Mouse (Mus musculus): Measurements from ENCODE around the gene Thap11.

Gene Thap11

GRCm38 (mm10) chr8:105852146-105852729, 2.7 kb upstream of the Thap11 start:
- DNase-seq = peak; percentile 62

GRCm38 (mm10) chr8:105853178-105853577, 1.8 kb upstream of the Thap11 start, which contains the start of gene Cenpt:
TSS of gene Cenpt (minus strand) at chr8:105853278.
- peak; percentile 60 for DNase-seq

- DNase-seq = peak; percentile 72
These were observed 629 bp upstream of the Thap11 start for GRCm38 (mm10) chr8:105854303-105854702.

DNA sequence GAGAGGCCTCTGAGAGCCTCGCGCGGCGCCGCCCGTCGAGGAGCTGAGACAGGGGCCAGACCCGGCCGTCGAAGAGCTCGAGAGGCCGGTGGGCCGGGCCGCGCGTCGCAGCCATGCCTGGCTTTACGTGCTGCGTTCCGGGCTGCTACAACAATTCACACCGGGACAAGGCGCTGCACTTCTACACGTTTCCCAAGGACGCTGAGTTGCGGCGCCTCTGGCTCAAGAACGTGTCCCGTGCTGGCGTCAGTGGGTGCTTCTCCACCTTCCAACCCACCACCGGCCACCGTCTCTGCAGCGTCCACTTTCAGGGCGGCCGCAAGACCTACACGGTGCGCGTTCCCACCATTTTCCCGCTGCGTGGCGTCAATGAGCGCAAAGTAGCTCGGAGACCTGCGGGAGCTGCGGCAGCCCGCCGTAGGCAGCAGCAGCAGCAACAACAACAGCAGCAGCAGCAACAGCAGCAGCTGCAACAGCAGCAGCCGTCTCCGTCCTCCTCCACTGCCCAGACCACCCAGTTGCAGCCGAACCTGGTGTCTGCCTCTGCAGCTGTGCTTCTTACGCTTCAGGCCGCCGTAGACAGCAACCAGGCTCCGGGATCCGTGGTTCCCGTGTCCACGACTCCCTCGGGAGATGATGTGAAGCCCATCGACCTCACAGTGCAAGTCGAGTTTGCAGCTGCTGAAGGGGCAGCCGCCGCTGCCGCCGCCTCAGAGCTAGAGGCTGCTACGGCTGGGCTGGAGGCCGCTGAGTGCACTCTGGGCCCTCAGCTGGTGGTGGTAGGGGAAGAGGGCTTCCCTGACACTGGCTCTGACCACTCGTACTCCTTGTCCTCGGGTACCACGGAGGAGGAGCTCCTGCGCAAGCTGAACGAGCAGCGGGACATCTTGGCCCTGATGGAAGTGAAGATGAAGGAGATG, 576 bp downstream of the Thap11 start:
- peak; percentile 63 for DNase-seq

- peak; percentile 44 for DNase-seq
These were observed 1.4 kb downstream of the Thap11 start for GRCm38 (mm10) chr8:105856168-105856835.

GRCm38 (mm10) chr8:105858495-105858894, 3.6 kb downstream of the Thap11 start:
- DNase-seq = no peak

DNA sequence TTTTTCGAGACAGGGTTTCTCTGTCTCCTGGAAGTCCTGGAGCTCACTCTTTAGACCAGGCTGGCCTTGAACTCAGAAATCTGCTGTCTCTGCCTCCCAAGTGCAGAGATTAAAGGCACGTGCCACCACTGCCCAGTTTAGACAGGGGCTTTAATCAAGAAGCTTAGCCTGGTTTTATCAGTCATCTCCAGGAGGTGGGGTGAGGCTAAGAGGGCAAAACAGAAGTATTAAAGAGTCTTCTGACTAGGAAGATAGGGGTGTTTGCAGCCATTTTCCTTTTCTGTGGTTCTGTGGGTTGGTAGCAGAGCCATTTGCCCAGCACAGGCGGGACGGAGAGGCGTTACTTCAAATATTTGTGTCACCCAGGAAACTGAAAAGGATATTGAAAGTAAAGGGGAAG, 4.4 kb downstream of the Thap11 start:
- peak; percentile 36 for DNase-seq

- DNase-seq = peak; percentile 97
These were observed 5.4 kb downstream of the Thap11 start, which contains the start of gene Nutf2 for GRCm38 (mm10) chr8:105860143-105860981. TSS of gene Nutf2 (plus strand) at chr8:105860580.

DNA sequence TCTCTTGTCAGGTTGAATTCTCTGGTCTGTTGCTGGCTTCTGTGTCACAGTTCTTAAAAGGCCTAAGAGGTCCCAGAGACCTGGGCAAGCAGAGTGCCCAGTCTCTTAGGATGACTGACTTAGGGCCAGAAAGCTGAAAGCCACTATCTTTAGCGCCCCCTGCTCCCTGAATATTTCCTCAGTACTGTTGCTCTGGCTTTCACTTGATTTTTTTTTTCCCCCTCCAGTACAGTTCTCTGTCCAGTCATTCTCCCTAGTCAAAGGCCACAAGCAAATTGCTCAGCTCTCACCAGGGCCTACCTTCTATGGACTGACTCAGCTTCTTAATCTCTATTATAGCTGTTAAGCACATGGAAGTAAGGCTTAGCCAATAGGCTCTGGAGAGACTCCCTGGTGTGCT, 7.0 kb downstream of the Thap11 start:
- DNase-seq = no peak

GRCm38 (mm10) chr8:105866364-105867029, 11.6 kb downstream of the Thap11 start:
- no peak for DNase-seq

DNA sequence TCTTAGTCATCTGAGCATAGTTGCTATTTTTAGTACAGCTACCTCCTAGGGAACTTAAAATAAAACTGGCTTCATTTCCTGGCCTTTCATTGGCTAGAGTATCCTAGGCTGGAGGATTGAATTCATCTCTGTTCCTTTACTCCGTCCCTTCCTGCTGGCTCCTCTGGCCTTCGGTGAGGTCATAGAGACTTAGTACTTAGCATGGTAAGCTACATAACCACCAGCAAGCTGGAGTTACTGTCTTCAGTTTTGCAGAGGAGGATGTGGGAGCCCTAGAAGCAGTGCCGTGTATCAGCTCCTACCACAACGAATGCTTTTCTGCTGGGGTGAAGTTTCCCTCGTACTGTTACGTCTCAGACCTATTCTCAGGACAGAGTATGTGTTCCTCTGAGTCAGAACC, 19.4 kb downstream of the Thap11 start:
- peak; percentile 77 for DNase-seq

- peak; percentile 85 for DNase-seq
These were observed 26.0 kb downstream of the Thap11 start, which contains the start of gene Edc4 for GRCm38 (mm10) chr8:105880754-105881520. TSS of gene Edc4 (plus strand) at chr8:105880881.

DNA sequence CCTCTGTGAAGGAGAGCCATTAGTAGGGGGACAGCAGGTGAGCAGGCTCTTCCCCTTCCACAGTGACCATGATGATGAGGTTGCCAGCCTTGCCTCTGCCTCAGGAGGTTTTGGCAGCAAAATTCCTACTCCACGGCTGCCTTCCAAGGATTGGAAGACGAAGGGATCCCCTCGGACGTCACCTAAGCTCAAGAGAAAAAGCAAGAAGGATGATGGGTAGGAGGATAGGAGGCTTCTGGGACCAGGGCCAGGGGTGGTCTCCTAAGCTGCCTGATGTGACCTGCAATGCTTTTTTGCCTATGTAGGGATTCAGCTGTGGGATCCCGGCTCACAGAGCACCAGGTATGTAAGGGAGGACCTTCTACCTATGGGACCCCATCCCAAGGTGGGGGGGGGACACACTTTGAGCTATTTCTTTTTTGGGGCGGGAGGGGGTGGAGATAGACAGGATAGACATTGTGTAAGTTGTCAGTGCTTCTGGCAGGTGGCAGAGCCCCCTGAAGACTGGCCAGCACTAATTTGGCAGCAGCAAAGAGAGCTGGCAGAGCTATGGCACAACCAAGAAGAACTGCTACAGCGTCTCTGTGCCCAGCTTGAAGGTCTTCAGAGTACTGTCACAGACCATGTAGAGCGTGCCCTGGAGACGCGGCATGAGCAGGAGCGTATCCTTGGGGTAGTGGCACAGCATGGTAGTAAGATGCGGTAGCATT, 35.0 kb downstream of the Thap11 start:
- no peak for DNase-seq

GRCm38 (mm10) chr8:105890870-105891269, 35.9 kb downstream of the Thap11 start:
- no peak for DNase-seq

- no peak for DNase-seq
These were observed 37.5 kb downstream of the Thap11 start for GRCm38 (mm10) chr8:105892432-105892831.

GRCm38 (mm10) chr8:105893339-105893738, 38.4 kb downstream of the Thap11 start, which contains the start of gene Nrn1l:
TSS of gene Nrn1l (plus strand) at chr8:105893567.
- peak; percentile 38 for DNase-seq

- no peak for DNase-seq
These were observed 43.0 kb downstream of the Thap11 start for GRCm38 (mm10) chr8:105897801-105898480.

- DNase-seq = peak; percentile 91
These were observed 45.4 kb downstream of the Thap11 start, which contains the start of gene Pskh1 for GRCm38 (mm10) chr8:105900180-105900940. TSS of gene Pskh1 (plus strand) at chr8:105900441.

All from cerebellum, adult 9-10 months (tissue).